Mouse (Mus musculus) CD8-positive naive resting alpha-beta T cell, adult 57 days (primary cell): ENCODE results near the gene Il13. TPM values are rescaled to one million over a fixed set of nuclear protein-coding genes. Genes with fewer than 3 reads are reported as not detected.

Source experiments
- total RNA-seq: library from RNA; stranded (reverse); gene quantifications from one replicate; pipeline ENCODE4 v1.2.4, GENCODE M21; 2023

Il13 gene
- total RNA-seq: not detected

DNA sequence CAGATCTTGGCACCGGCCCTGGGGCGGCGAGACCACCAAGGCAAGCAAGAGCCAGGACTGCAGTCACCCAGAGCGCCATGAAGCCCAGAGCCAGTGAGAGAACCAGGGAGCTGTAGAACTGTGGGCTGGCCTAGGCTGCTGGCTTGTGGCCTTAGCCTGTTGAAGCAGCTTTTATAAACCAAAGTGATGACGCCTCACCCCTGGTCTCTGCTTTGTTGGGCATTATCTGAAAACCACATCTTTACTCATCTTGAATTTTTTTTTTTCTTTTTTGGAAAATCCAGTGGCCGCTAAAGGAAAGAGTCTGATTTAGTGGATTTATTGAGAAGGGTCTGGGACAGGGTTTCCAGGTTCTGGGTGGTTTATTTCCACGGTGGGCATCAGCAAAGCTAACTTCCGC, at the start of gene Il13:
Il13 (minus strand) TSS at position 147 of the 400 bp plus-strand sequence.

DNA sequence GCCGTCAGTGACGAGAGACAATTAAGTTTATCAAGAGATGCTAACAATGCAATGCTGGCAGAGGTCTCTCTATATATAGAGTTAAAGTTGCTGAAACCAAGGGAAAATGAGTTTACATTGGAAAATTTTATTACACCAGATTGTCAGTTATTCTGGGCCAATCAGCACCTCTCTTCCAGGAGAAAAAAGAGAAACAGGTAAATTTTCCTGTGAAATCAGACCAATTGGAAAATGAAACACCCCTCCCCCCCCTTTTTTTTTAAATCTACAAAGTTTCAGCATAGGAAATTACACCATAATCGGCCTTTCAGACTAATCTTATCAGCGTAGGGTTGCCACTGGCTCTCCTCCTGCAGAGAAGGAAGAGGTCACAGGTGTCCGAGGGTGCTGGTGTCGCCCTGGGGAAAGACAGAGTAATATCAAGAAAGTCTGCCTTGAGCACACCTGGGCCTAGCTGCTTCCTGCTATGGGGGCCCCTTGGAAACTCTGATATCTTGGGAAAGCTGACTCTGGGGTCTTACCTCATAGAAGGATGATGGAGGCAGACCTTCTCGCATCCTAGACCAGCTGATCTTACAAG, 15.8 kb downstream of the Il13 start, which contains the start of gene Il4:
Il4 (minus strand) TSS at position 51 of the 580 bp plus-strand sequence.

Other genes with a start within 250 kb of the Il13 start
- not detected for gene Leap2, start 211.5 kb downstream of the Il13 start, total RNA-seq
- gene Uqcrq, start 203.9 kb downstream of the Il13 start, total RNA-seq: 132 TPM
- not detected for gene Gdf9, start 203.7 kb downstream of the Il13 start, total RNA-seq
- not detected for gene Gm10447, start 177.6 kb downstream of the Il13 start, total RNA-seq
- not detected for gene Shroom1, start 177.5 kb downstream of the Il13 start, total RNA-seq
- gene Gm9837, start 164.2 kb downstream of the Il13 start, total RNA-seq: not detected
- not detected for gene Gm9945, start 154.5 kb downstream of the Il13 start, total RNA-seq
- not detected for gene Sowaha, start 154.4 kb downstream of the Il13 start, total RNA-seq
- gene Sept8, start 115.4 kb downstream of the Il13 start, total RNA-seq: 4.5 TPM
- 3.5 TPM for gene Kif3a, start 67.3 kb downstream of the Il13 start, total RNA-seq
- gene Il4, start 16.0 kb downstream of the Il13 start, total RNA-seq: not detected
- 27.4 TPM for gene Rad50, start 72.6 kb upstream of the Il13 start, total RNA-seq
- gene Il5, start 86.1 kb upstream of the Il13 start, total RNA-seq: not detected
- gene Irf1, start 135.3 kb upstream of the Il13 start, total RNA-seq: 280 TPM
- gene Gm17334, start 138.5 kb upstream of the Il13 start, total RNA-seq: 1.8 TPM
- gene Gm12216, start 224.6 kb upstream of the Il13 start, total RNA-seq: 24.2 TPM